Mouse (Mus musculus): Measurements from ENCODE around the gene Loxl4. TPM values are rescaled to one million over a fixed set of nuclear protein-coding genes. Genes with fewer than 3 reads are reported as not detected.

Loxl4 gene
- polyA plus RNA-seq, 1 experiment from 2014 or later = 0.99 TPM

- no peaks in the 10 kb centered on the region for H3K27me3 ChIP-seq (replicated peaks; ENCODE audit: control insufficient read depth, insufficient read depth, low read length)
- 0 out of 2 replicates have a peak, but pooled peaks cover 9% of the 10 kb centered on the region for H3K36me3 ChIP-seq (ENCODE audit: control insufficient read depth, insufficient read depth)
- 91% methylated on average over 4 of the region's 4 CpGs for WGBS
- ATAC-seq = no peak
- no peak overlapping the region for H3K27ac ChIP-seq (ENCODE audit: low read depth, low read length)
- no peak overlapping the region for H3K4me3 ChIP-seq (ENCODE audit: low read depth, low read length)
- no peak for TF ChIP-seq CTCF (IDR thresholded peaks at IDR 0.05; ENCODE audit: low read depth)
- H3K9me3 ChIP-seq (ENCODE audit: control insufficient read depth) = no peaks in the 10 kb centered on the region
- no peaks in the 10 kb centered on the region for H3K4me1 ChIP-seq (replicated peaks; ENCODE audit: control insufficient read depth, insufficient read depth, low read length)
- H3K9ac ChIP-seq (ENCODE audit: low read depth, low read length) = no peak overlapping the region
- H3K4me2 ChIP-seq (replicated peaks; ENCODE audit: low read depth) = no peak overlapping the region
Measured at GRCm38 (mm10) chr19:42566283-42567019, 46.2 kb downstream of the Loxl4 start.

DNA sequence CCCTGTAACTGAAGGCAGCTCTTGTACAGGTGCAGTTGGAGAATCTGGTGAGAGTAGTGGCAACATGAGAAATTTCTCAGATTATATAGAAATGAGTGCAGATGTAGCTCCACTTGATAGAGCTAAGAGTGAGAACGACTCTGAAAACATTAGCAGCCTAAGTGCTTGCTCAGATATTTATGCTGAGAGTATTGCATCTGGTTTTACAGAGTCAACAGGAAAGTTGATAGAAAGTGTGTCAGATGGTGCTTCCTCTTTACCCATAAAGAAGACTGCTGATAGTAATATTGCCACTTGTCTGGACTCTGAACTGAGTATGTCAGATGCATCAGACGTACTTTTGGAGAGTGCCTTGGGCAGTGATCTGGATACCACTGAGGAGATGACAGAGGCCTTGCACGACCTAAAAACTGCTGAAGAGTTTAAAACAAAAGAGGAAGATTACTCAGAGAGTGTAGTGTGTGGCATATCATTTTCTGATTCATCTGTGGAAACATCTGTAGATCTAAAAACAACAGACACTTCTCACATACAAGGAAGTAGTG is 48.8 kb downstream of the Loxl4 start:
- 70% methylated on average over 3 of the region's 3 CpGs for WGBS
- 0 out of 2 replicates have a peak, but pooled peaks cover 9% of the 10 kb centered on the region for H3K36me3 ChIP-seq (ENCODE audit: control insufficient read depth, insufficient read depth)
- no peaks in the 10 kb centered on the region for H3K4me1 ChIP-seq (replicated peaks; ENCODE audit: control insufficient read depth, insufficient read depth, low read length)
- ATAC-seq = no peak
- no peaks in the 10 kb centered on the region for H3K9me3 ChIP-seq (ENCODE audit: control insufficient read depth)
- no peak overlapping the region for H3K4me2 ChIP-seq (replicated peaks; ENCODE audit: low read depth)
- H3K9ac ChIP-seq (ENCODE audit: low read depth, low read length) = no peak overlapping the region
- no peak overlapping the region for H3K4me3 ChIP-seq (ENCODE audit: low read depth, low read length)
- no peaks in the 10 kb centered on the region for H3K27me3 ChIP-seq (replicated peaks; ENCODE audit: control insufficient read depth, insufficient read depth, low read length)
- H3K27ac ChIP-seq (ENCODE audit: low read depth, low read length) = no peak overlapping the region
- no peak for TF ChIP-seq CTCF (IDR thresholded peaks at IDR 0.05; ENCODE audit: low read depth)

GRCm38 (mm10) chr19:42562981-42563380 is 49.6 kb downstream of the Loxl4 start:
- ATAC-seq = no peak
- WGBS = 96% methylated on average over 3 of the region's 3 CpGs
- Histone ChIP-seq H3K9me3 (ENCODE audit: control insufficient read depth) (no peaks in the 10 kb centered on the region), H3K4me1 (replicated peaks; ENCODE audit: control insufficient read depth, insufficient read depth, low read length) (no peaks in the 10 kb centered on the region), H3K36me3 (ENCODE audit: control insufficient read depth, insufficient read depth) (0 out of 2 replicates have a peak, but pooled peaks cover 9% of the 10 kb centered on the region), H3K9ac (ENCODE audit: low read depth, low read length) (no peak overlapping the region), H3K4me2 (replicated peaks; ENCODE audit: low read depth) (no peak overlapping the region), H3K27me3 (replicated peaks; ENCODE audit: control insufficient read depth, insufficient read depth, low read length) (no peaks in the 10 kb centered on the region), H3K27ac (ENCODE audit: low read depth, low read length) (no peak overlapping the region), H3K4me3 (ENCODE audit: low read depth, low read length) (no peak overlapping the region)
- no peak for TF ChIP-seq CTCF (IDR thresholded peaks at IDR 0.05; ENCODE audit: low read depth)

- Histone ChIP-seq H3K27me3 (replicated peaks; ENCODE audit: control insufficient read depth, insufficient read depth, low read length) (no peaks in the 10 kb centered on the region), H3K9me3 (ENCODE audit: control insufficient read depth) (no peaks in the 10 kb centered on the region), H3K36me3 (ENCODE audit: control insufficient read depth, insufficient read depth) (0 out of 2 replicates have a peak, but pooled peaks cover 9% of the 10 kb centered on the region), H3K27ac (ENCODE audit: low read depth, low read length) (no peak overlapping the region), H3K9ac (ENCODE audit: low read depth, low read length) (no peak overlapping the region), H3K4me3 (ENCODE audit: low read depth, low read length) (no peak overlapping the region), H3K4me1 (replicated peaks; ENCODE audit: control insufficient read depth, insufficient read depth, low read length) (no peaks in the 10 kb centered on the region), H3K4me2 (replicated peaks; ENCODE audit: low read depth) (no peak overlapping the region)
- ATAC-seq = no peak
- no peak for TF ChIP-seq CTCF (IDR thresholded peaks at IDR 0.05; ENCODE audit: low read depth)
- 86% methylated on average over 1 of the region's 1 CpGs for WGBS
Measured at GRCm38 (mm10) chr19:42561991-42562390, 50.6 kb downstream of the Loxl4 start.

DNA sequence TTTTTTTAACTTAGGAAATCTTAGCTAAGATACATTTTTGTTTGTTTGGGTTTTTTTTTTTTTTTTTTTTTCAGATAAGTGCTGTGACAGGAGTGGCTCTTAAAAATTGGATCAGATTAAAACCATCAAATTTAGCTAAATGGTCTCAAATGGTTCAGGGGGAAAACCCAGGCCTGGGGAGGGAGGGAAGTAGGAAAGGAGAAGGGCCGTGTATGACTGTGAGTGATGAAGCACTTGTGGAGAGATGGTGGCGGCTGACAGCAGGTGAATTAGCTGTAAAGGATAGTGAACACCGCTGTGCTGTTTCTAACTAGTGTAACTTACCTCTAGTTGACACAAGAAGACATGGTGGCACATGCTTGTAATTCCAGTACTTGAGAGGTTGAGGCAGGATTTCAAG is 53.9 kb downstream of the Loxl4 start:
- Histone ChIP-seq H3K4me3 (ENCODE audit: low read depth, low read length) (no peak overlapping the region), H3K27ac (ENCODE audit: low read depth, low read length) (no peak overlapping the region), H3K36me3 (ENCODE audit: control insufficient read depth, insufficient read depth) (0 out of 2 replicates have a peak, but pooled peaks cover 3% of the 10 kb centered on the region), H3K4me2 (replicated peaks; ENCODE audit: low read depth) (no peak overlapping the region), H3K9ac (ENCODE audit: low read depth, low read length) (no peak overlapping the region), H3K4me1 (replicated peaks; ENCODE audit: control insufficient read depth, insufficient read depth, low read length) (no peaks in the 10 kb centered on the region), H3K9me3 (ENCODE audit: control insufficient read depth) (no peaks in the 10 kb centered on the region), H3K27me3 (replicated peaks; ENCODE audit: control insufficient read depth, insufficient read depth, low read length) (no peaks in the 10 kb centered on the region)
- no peak for ATAC-seq
- WGBS = 86% methylated on average over 3 of the region's 3 CpGs
- no peak for TF ChIP-seq CTCF (IDR thresholded peaks at IDR 0.05; ENCODE audit: low read depth)

Other genes starting within 250 kb of the Loxl4 start
- 4.2 and 4.3 TPM in 2 replicates for gene Crtac1, start 181.0 kb downstream of the Loxl4 start, polyA plus RNA-seq (2015; fragmentation: Nextera tagmentation; extraction: Ambion mirVana)
- gene R3hcc1l, start 94.1 kb downstream of the Loxl4 start, polyA plus RNA-seq (2015; fragmentation: Nextera tagmentation; extraction: Ambion mirVana) = 12.4 and 13.7 TPM in 2 replicates
- 13.8 and 16.1 TPM in 2 replicates for gene Pyroxd2, start 140.0 kb upstream of the Loxl4 start, polyA plus RNA-seq (2015; fragmentation: Nextera tagmentation; extraction: Ambion mirVana)
- gene Hps1, start 167.2 kb upstream of the Loxl4 start, polyA plus RNA-seq (2015; fragmentation: Nextera tagmentation; extraction: Ambion mirVana) = 14.9 and 15.6 TPM in 2 replicates

Data from intestine, postnatal 0 days (tissue).